Mouse (Mus musculus): ENCODE data around the gene 4931409K22Rik. TPM values are rescaled to one million over a fixed set of nuclear protein-coding genes. Genes with fewer than 3 reads are reported as not detected.

The 4931409K22Rik gene
- polyA plus RNA-seq, 1 experiment = not detected

GRCm38 (mm10) chr5:24535731-24536130, 20.9 kb downstream of the 4931409K22Rik start:
- no peak overlapping the region for H3K4me3 ChIP-seq (ENCODE audit: insufficient read depth, poor library complexity, severe bottlenecking)
- peaks cover 78% of the 10 kb centered on the region for H3K27me3 ChIP-seq (ENCODE audit: control insufficient read depth, insufficient read depth, insufficient read length)
- H3K36me3 ChIP-seq (ENCODE audit: control insufficient read depth, insufficient read depth) = no peaks in the 10 kb centered on the region
- H3ac ChIP-seq (ENCODE audit: control insufficient read depth, insufficient read length, low read depth) = no peak overlapping the region
- TF ChIP-seq MYOG (IDR thresholded peaks at IDR 0.05; ENCODE audit: control insufficient read depth, extremely low read depth, insufficient read length) (no peak), MAX (IDR thresholded peaks at IDR 0.05) (no peak), MYOD1 (IDR thresholded peaks at IDR 0.05; ENCODE audit: control insufficient read depth, insufficient read length, low read depth) (no peak), CTCF (IDR thresholded peaks at IDR 0.05; ENCODE audit: control insufficient read depth, insufficient read depth, insufficient read length) (no peak), CEBPB (IDR thresholded peaks at IDR 0.05; ENCODE audit: low read depth) (no peak)
- H3K79me2 ChIP-seq (ENCODE audit: control insufficient read depth, insufficient read depth) = no peaks in the 10 kb centered on the region
- H3K79me3 ChIP-seq (ENCODE audit: low read depth) = no peaks in the 10 kb centered on the region

- TF ChIP-seq MYOD1 (IDR thresholded peaks at IDR 0.05; ENCODE audit: control insufficient read depth, insufficient read length, low read depth) (no peak), USF1 (IDR thresholded peaks at IDR 0.05; ENCODE audit: low read depth) (no peak), CEBPB (IDR thresholded peaks at IDR 0.05; ENCODE audit: low read depth) (no peak), MYOG (IDR thresholded peaks at IDR 0.05; ENCODE audit: control insufficient read depth, extremely low read depth, insufficient read length) (no peak), MAX (IDR thresholded peaks at IDR 0.05) (no peak), CTCF (IDR thresholded peaks at IDR 0.05; ENCODE audit: control insufficient read depth, insufficient read depth, insufficient read length) (no peak), FOSL1 (IDR thresholded peaks at IDR 0.05; ENCODE audit: insufficient read depth, low read length, poor library complexity, severe bottlenecking) (no peak)
- no peaks in the 10 kb centered on the region for H3K79me2 ChIP-seq (ENCODE audit: control insufficient read depth, insufficient read depth)
- no peaks in the 10 kb centered on the region for H3K79me3 ChIP-seq (ENCODE audit: low read depth)
- H3ac ChIP-seq (ENCODE audit: control insufficient read depth, insufficient read length, low read depth) = no peak overlapping the region
- peaks cover 64% of the 10 kb centered on the region for H3K27me3 ChIP-seq (ENCODE audit: control insufficient read depth, insufficient read depth, insufficient read length)
- H3K36me3 ChIP-seq (ENCODE audit: control insufficient read depth, insufficient read depth) = no peaks in the 10 kb centered on the region
- no peak overlapping the region for H3K4me3 ChIP-seq (ENCODE audit: insufficient read depth, poor library complexity, severe bottlenecking)
These were observed 22.3 kb downstream of the 4931409K22Rik start for GRCm38 (mm10) chr5:24534292-24534691.

GRCm38 (mm10) chr5:24533391-24533790, 23.2 kb downstream of the 4931409K22Rik start:
- H3K27me3 ChIP-seq (ENCODE audit: control insufficient read depth, insufficient read depth, insufficient read length) = peaks cover 56% of the 10 kb centered on the region
- no peak overlapping the region for H3ac ChIP-seq (ENCODE audit: control insufficient read depth, insufficient read length, low read depth)
- TF ChIP-seq USF1 (IDR thresholded peaks at IDR 0.05; ENCODE audit: low read depth) (no peak), CTCF (IDR thresholded peaks at IDR 0.05; ENCODE audit: control insufficient read depth, insufficient read depth, insufficient read length) (no peak), MAX (IDR thresholded peaks at IDR 0.05) (no peak), MYOD1 (IDR thresholded peaks at IDR 0.05; ENCODE audit: control insufficient read depth, insufficient read length, low read depth) (no peak), MYOG (IDR thresholded peaks at IDR 0.05; ENCODE audit: control insufficient read depth, extremely low read depth, insufficient read length) (no peak), CEBPB (IDR thresholded peaks at IDR 0.05; ENCODE audit: low read depth) (no peak), FOSL1 (IDR thresholded peaks at IDR 0.05; ENCODE audit: insufficient read depth, low read length, poor library complexity, severe bottlenecking) (no peak)
- H3K36me3 ChIP-seq (ENCODE audit: control insufficient read depth, insufficient read depth) = no peaks in the 10 kb centered on the region
- no peaks in the 10 kb centered on the region for H3K79me3 ChIP-seq (ENCODE audit: low read depth)
- no peak overlapping the region for H3K4me3 ChIP-seq (ENCODE audit: insufficient read depth, poor library complexity, severe bottlenecking)
- no peaks in the 10 kb centered on the region for H3K79me2 ChIP-seq (ENCODE audit: control insufficient read depth, insufficient read depth)

- Histone ChIP-seq H3K79me3 (ENCODE audit: low read depth) (no peaks in the 10 kb centered on the region), H3ac (ENCODE audit: control insufficient read depth, insufficient read length, low read depth) (no peak overlapping the region), H3K4me3 (ENCODE audit: insufficient read depth, poor library complexity, severe bottlenecking) (no peak overlapping the region), H3K27me3 (ENCODE audit: control insufficient read depth, insufficient read depth, insufficient read length) (peaks cover 60% of the 10 kb centered on the region), H3K79me2 (ENCODE audit: control insufficient read depth, insufficient read depth) (no peaks in the 10 kb centered on the region), H3K36me3 (ENCODE audit: control insufficient read depth, insufficient read depth) (no peaks in the 10 kb centered on the region)
- TF ChIP-seq MAX (IDR thresholded peaks at IDR 0.05) = peak; percentile 45
- TF ChIP-seq CTCF (IDR thresholded peaks at IDR 0.05; ENCODE audit: control insufficient read depth, insufficient read depth, insufficient read length) = peak; percentile 99
- no peak for TF ChIP-seq USF1 (IDR thresholded peaks at IDR 0.05; ENCODE audit: low read depth)
These were observed 26.4 kb downstream of the 4931409K22Rik start for GRCm38 (mm10) chr5:24530042-24530689.

GRCm38 (mm10) chr5:24527780-24528179, 28.8 kb downstream of the 4931409K22Rik start:
- Histone ChIP-seq H3K4me3 (ENCODE audit: insufficient read depth, poor library complexity, severe bottlenecking) (no peak overlapping the region), H3K79me3 (ENCODE audit: low read depth) (no peaks in the 10 kb centered on the region), H3K36me3 (ENCODE audit: control insufficient read depth, insufficient read depth) (no peaks in the 10 kb centered on the region), H3K27me3 (ENCODE audit: control insufficient read depth, insufficient read depth, insufficient read length) (peaks cover 72% of the 10 kb centered on the region), H3K79me2 (ENCODE audit: control insufficient read depth, insufficient read depth) (no peaks in the 10 kb centered on the region), H3ac (ENCODE audit: control insufficient read depth, insufficient read length, low read depth) (no peak overlapping the region)
- no peak for TF ChIP-seq MAX (IDR thresholded peaks at IDR 0.05)
- TF ChIP-seq MYOD1 (IDR thresholded peaks at IDR 0.05; ENCODE audit: control insufficient read depth, insufficient read length, low read depth) = no peak
- no peak for TF ChIP-seq CTCF (IDR thresholded peaks at IDR 0.05; ENCODE audit: control insufficient read depth, insufficient read depth, insufficient read length)

GRCm38 (mm10) chr5:24526889-24527230, 29.7 kb downstream of the 4931409K22Rik start, which contains the start of gene Gbx1:
TSS of gene Gbx1 (minus strand) at chr5:24527202.
- Histone ChIP-seq H3K79me2 (ENCODE audit: control insufficient read depth, insufficient read depth) (no peaks in the 10 kb centered on the region), H3ac (ENCODE audit: control insufficient read depth, insufficient read length, low read depth) (no peak within 1 kb of the TSS), H3K79me3 (ENCODE audit: low read depth) (no peaks in the 10 kb centered on the region), H3K36me3 (ENCODE audit: control insufficient read depth, insufficient read depth) (no peaks in the 10 kb centered on the region), H3K4me3 (ENCODE audit: insufficient read depth, poor library complexity, severe bottlenecking) (no peak within 1 kb of the TSS), H3K27me3 (ENCODE audit: control insufficient read depth, insufficient read depth, insufficient read length) (peaks cover 74% of the 10 kb centered on the region)
- TF ChIP-seq MAX (IDR thresholded peaks at IDR 0.05) (no peak), FOSL1 (IDR thresholded peaks at IDR 0.05; ENCODE audit: insufficient read depth, low read length, poor library complexity, severe bottlenecking) (no peak), MYOG (IDR thresholded peaks at IDR 0.05; ENCODE audit: control insufficient read depth, extremely low read depth, insufficient read length) (no peak), CTCF (IDR thresholded peaks at IDR 0.05; ENCODE audit: control insufficient read depth, insufficient read depth, insufficient read length) (peak; percentile 50), MYOD1 (IDR thresholded peaks at IDR 0.05; ENCODE audit: control insufficient read depth, insufficient read length, low read depth) (no peak), USF1 (IDR thresholded peaks at IDR 0.05; ENCODE audit: low read depth) (no peak), CEBPB (IDR thresholded peaks at IDR 0.05; ENCODE audit: low read depth) (no peak)
